Mouse (Mus musculus): ENCODE data around the gene Cdca5. TPM values are rescaled to one million over a fixed set of nuclear protein-coding genes. Genes with fewer than 3 reads are reported as not detected.
"Not testable (repeated sequence)": the region's sequence is repeated elsewhere in the genome, so short reads cannot be mapped to it uniquely, and the experiment has no call there.

Gene Cdca5
- polyA plus RNA-seq, 1 experiment, result 0.67 TPM

- peak overlapping the region; percentile 15 for H3K4me3 ChIP-seq (ENCODE audit: insufficient read depth, low read depth, low read length)
- peaks cover 3% of the 10 kb centered on the region; the same call in 1 of the 2 replicates for H3K4me1 ChIP-seq (ENCODE audit: control insufficient read depth, insufficient read depth, low read length)
- no peaks in the 10 kb centered on the region for H3K27me3 ChIP-seq (replicated peaks; ENCODE audit: control insufficient read depth, insufficient read depth, low read length)
- peak overlapping the region; percentile 44 for H3K27ac ChIP-seq (ENCODE audit: insufficient read depth, low read depth, low read length)
- 3% methylated on average over 8 of the region's 8 CpGs for WGBS
- DNase-seq, result no peak
- H3K36me3 ChIP-seq (ENCODE audit: control insufficient read depth, insufficient read depth, low read length), result no peaks in the 10 kb centered on the region
- TF ChIP-seq CTCF (conservative IDR thresholded peaks at IDR 0.05; ENCODE audit: insufficient read depth, insufficient read length, low read depth, low read length), result no peak
- TF ChIP-seq POLR2A (IDR thresholded peaks at IDR 0.05; ENCODE audit: low read depth, low read length), result no peak
Measured at GRCm38 (mm10) chr19:6118677-6119185, 33.9 kb downstream of the Cdca5 start.

- Histone ChIP-seq H3K27ac (ENCODE audit: insufficient read depth, low read depth, low read length) (no peak overlapping the region), H3K4me3 (ENCODE audit: insufficient read depth, low read depth, low read length) (no peak overlapping the region), H3K4me1 (ENCODE audit: control insufficient read depth, insufficient read depth, low read length) (peaks cover 5% of the 10 kb centered on the region; the same call in 1 of the 2 replicates), H3K27me3 (replicated peaks; ENCODE audit: control insufficient read depth, insufficient read depth, low read length) (no peaks in the 10 kb centered on the region), H3K36me3 (ENCODE audit: control insufficient read depth, insufficient read depth, low read length) (no peaks in the 10 kb centered on the region)
- WGBS, result 49% methylated on average over 19 of the region's 19 CpGs
- TF ChIP-seq CTCF (conservative IDR thresholded peaks at IDR 0.05; ENCODE audit: insufficient read depth, insufficient read length, low read depth, low read length), result no peak
- no peak for TF ChIP-seq POLR2A (IDR thresholded peaks at IDR 0.05; ENCODE audit: low read depth, low read length)
- no peak for DNase-seq
Measured at GRCm38 (mm10) chr19:6121761-6122160, 37.0 kb downstream of the Cdca5 start.

GRCm38 (mm10) chr19:6123330-6123729 lies 38.5 kb downstream of the Cdca5 start:
- Histone ChIP-seq H3K27ac (ENCODE audit: insufficient read depth, low read depth, low read length) (no peak overlapping the region), H3K4me3 (ENCODE audit: insufficient read depth, low read depth, low read length) (no peak overlapping the region), H3K36me3 (ENCODE audit: control insufficient read depth, insufficient read depth, low read length) (no peaks in the 10 kb centered on the region), H3K27me3 (replicated peaks; ENCODE audit: control insufficient read depth, insufficient read depth, low read length) (no peaks in the 10 kb centered on the region), H3K4me1 (ENCODE audit: control insufficient read depth, insufficient read depth, low read length) (peaks cover 5% of the 10 kb centered on the region; the same call in 1 of the 2 replicates)
- TF ChIP-seq POLR2A (IDR thresholded peaks at IDR 0.05; ENCODE audit: low read depth, low read length) (no peak), CTCF (conservative IDR thresholded peaks at IDR 0.05; ENCODE audit: insufficient read depth, insufficient read length, low read depth, low read length) (no peak)
- no peak for DNase-seq
- WGBS, result 64% methylated on average over 8 of the region's 8 CpGs

GRCm38 (mm10) chr19:6124898-6125297 lies 40.1 kb downstream of the Cdca5 start:
- WGBS, result 65% methylated on average over 2 of the region's 2 CpGs
- Histone ChIP-seq H3K4me3 (ENCODE audit: insufficient read depth, low read depth, low read length) (no peak overlapping the region), H3K27me3 (replicated peaks; ENCODE audit: control insufficient read depth, insufficient read depth, low read length) (no peaks in the 10 kb centered on the region), H3K36me3 (ENCODE audit: control insufficient read depth, insufficient read depth, low read length) (no peaks in the 10 kb centered on the region), H3K27ac (ENCODE audit: insufficient read depth, low read depth, low read length) (no peak overlapping the region), H3K4me1 (ENCODE audit: control insufficient read depth, insufficient read depth, low read length) (peaks cover 2% of the 10 kb centered on the region; the same call in 1 of the 2 replicates)
- TF ChIP-seq CTCF (conservative IDR thresholded peaks at IDR 0.05; ENCODE audit: insufficient read depth, insufficient read length, low read depth, low read length), result no peak
- TF ChIP-seq POLR2A (IDR thresholded peaks at IDR 0.05; ENCODE audit: low read depth, low read length), result no peak
- DNase-seq, result no peak

- WGBS, result 27% methylated on average over 4 of the region's 4 CpGs
- DNase-seq, result peak; percentile 74
- TF ChIP-seq POLR2A (IDR thresholded peaks at IDR 0.05; ENCODE audit: low read depth, low read length), result no peak
- peak; percentile 61 for TF ChIP-seq CTCF (conservative IDR thresholded peaks at IDR 0.05; ENCODE audit: insufficient read depth, insufficient read length, low read depth, low read length)
Measured at GRCm38 (mm10) chr19:6126289-6126688, 41.5 kb downstream of the Cdca5 start.

GRCm38 (mm10) chr19:6126789-6127580 lies 42.2 kb downstream of the Cdca5 start:
- WGBS, result 55% methylated on average over 10 of the region's 10 CpGs
- Histone ChIP-seq H3K27ac (ENCODE audit: insufficient read depth, low read depth, low read length) (no peak overlapping the region; the same call in 1 of the 2 replicates), H3K36me3 (ENCODE audit: control insufficient read depth, insufficient read depth, low read length) (no peaks in the 10 kb centered on the region), H3K27me3 (replicated peaks; ENCODE audit: control insufficient read depth, insufficient read depth, low read length) (no peaks in the 10 kb centered on the region), H3K4me1 (ENCODE audit: control insufficient read depth, insufficient read depth, low read length) (peaks cover 2% of the 10 kb centered on the region; the same call in 1 of the 2 replicates), H3K4me3 (ENCODE audit: insufficient read depth, low read depth, low read length) (peak overlapping the region; percentile 91)
- no peak for TF ChIP-seq CTCF (conservative IDR thresholded peaks at IDR 0.05; ENCODE audit: insufficient read depth, insufficient read length, low read depth, low read length)
- no peak for TF ChIP-seq POLR2A (IDR thresholded peaks at IDR 0.05; ENCODE audit: low read depth, low read length)
- DNase-seq, result no peak

More at GRCm38 (mm10) chr19:6126289-6126688, 41.5 kb downstream of the Cdca5 start:
- H3K4me3 ChIP-seq (ENCODE audit: insufficient read depth, low read depth, low read length), result no peak overlapping the region
- H3K27me3 ChIP-seq (replicated peaks; ENCODE audit: control insufficient read depth, insufficient read depth, low read length), result no peaks in the 10 kb centered on the region
- H3K4me1 ChIP-seq (ENCODE audit: control insufficient read depth, insufficient read depth, low read length), result peaks cover 2% of the 10 kb centered on the region; the same call in 1 of the 2 replicates
- no peak overlapping the region for H3K27ac ChIP-seq (ENCODE audit: insufficient read depth, low read depth, low read length)
- no peaks in the 10 kb centered on the region for H3K36me3 ChIP-seq (ENCODE audit: control insufficient read depth, insufficient read depth, low read length)

- DNase-seq, result peak; percentile 99
- no peak for TF ChIP-seq CTCF (conservative IDR thresholded peaks at IDR 0.05; ENCODE audit: insufficient read depth, insufficient read length, low read depth, low read length)
- TF ChIP-seq POLR2A (IDR thresholded peaks at IDR 0.05; ENCODE audit: low read depth, low read length), result no peak
- WGBS, result under 1% methylated on average over 32 of the region's 32 CpGs
Measured at GRCm38 (mm10) chr19:6127760-6128341, 43.1 kb downstream of the Cdca5 start, which contains the start of gene Snx15. Gene Snx15 (minus strand): TSS chr19:6128304.

GRCm38 (mm10) chr19:6130414-6131128 lies 45.8 kb downstream of the Cdca5 start:
- H3K27ac ChIP-seq (ENCODE audit: insufficient read depth, low read depth, low read length); H3K27me3 ChIP-seq (replicated peaks; ENCODE audit: control insufficient read depth, insufficient read depth, low read length); H3K36me3 ChIP-seq (ENCODE audit: control insufficient read depth, insufficient read depth, low read length); H3K4me3 ChIP-seq (ENCODE audit: insufficient read depth, low read depth, low read length); DNase-seq; H3K4me1 ChIP-seq (ENCODE audit: control insufficient read depth, insufficient read depth, low read length): not testable (repeated sequence)
- whole genome bisulfite sequencing, result 78% methylated on average over 7 of the region's 7 CpGs

More at GRCm38 (mm10) chr19:6127760-6128341, 43.1 kb downstream of the Cdca5 start, which contains the start of gene Snx15:
- Histone ChIP-seq H3K27me3 (replicated peaks; ENCODE audit: control insufficient read depth, insufficient read depth, low read length) (no peaks in the 10 kb centered on the region), H3K36me3 (ENCODE audit: control insufficient read depth, insufficient read depth, low read length) (no peaks in the 10 kb centered on the region), H3K4me1 (ENCODE audit: control insufficient read depth, insufficient read depth, low read length) (peaks cover 2% of the 10 kb centered on the region; the same call in 1 of the 2 replicates), H3K27ac (ENCODE audit: insufficient read depth, low read depth, low read length) (peak within 1 kb of the TSS; percentile 98), H3K4me3 (ENCODE audit: insufficient read depth, low read depth, low read length) (peak within 1 kb of the TSS; percentile 91)
